16 mouse cellular contexts compared by ENCODE assay signal in the genomic region with DNA sequence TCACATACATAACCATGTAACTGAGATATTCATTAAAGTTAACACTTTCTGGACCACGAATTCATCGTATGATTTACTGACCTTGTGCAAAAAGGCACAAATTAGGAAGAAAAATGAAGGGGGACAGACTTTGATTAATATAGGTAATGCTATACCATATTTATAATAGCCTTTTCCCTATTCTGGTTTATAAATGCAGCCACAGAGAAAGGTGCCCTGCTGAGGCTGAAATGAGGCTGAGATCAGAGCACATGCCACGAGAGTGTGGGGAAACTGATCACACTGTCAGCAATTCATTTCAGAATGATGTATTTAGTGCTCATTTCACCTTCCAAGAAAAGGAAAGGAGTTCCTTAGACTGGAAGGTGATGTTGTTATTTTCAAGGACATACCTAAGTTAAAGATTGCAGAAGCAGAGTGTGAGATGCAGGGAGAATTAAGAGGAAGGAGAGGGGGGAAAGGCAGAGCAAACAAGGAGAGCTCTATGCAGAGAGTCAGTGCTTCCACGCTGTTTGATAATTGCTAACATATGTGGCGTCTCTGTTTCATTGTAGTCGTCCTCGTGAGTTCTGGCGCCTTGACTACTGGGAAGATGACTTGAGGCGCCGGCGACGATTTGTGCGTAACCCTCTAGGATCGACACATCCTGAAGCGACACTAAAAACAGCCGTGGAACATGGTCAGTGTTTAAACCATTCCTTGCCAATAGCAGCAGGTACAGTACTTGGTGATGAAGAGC. TPM values are rescaled to one million over a fixed set of nuclear protein-coding genes. Genes with fewer than 3 reads are reported as not detected.
DNase-seq lines count a peak whose midpoint lies in the region; ATAC-seq and TF ChIP-seq lines count a peak whose summit lies in the region.
"Had no signal": no experiment of that assay in that cellular context is flagged by ENCODE, and none has a peak within 500 bp of the region (broad histone marks: within the 10 kb centered on the region; RNA-seq: fewer than 3 reads in every experiment).

No protein-coding gene starts in this region.

- ATAC-seq in hindbrain, embryonic 13.5 days (ENCODE audit: low FRiP score): peak; percentile 61; the same call in 1 of the 2 replicates
- ATAC-seq in kidney, embryonic 14.5 days (ENCODE audit: low FRiP score, low TSS enrichment): no peak
- ATAC-seq in intestine, postnatal 0 days: no peak
- ATAC-seq: forebrain, embryonic 14.5 days had no signal

- peaks cover 11% of the 10 kb centered on the region for H3K4me1 ChIP-seq in hindbrain, embryonic 13.5 days (replicated peaks)
- H3K4me1 ChIP-seq in kidney, embryonic 14.5 days (ENCODE audit: control insufficient read depth, insufficient read depth, low read length): no peaks in the 10 kb centered on the region
- no peaks in the 10 kb centered on the region for H3K4me1 ChIP-seq in intestine, postnatal 0 days (replicated peaks; ENCODE audit: control insufficient read depth, insufficient read depth, low read length)

- no peak overlapping the region for H3K4me3 ChIP-seq in hindbrain, embryonic 13.5 days
- H3K4me3 ChIP-seq in kidney, embryonic 14.5 days (ENCODE audit: low read length): no peak overlapping the region
- no peak overlapping the region for H3K4me3 ChIP-seq in intestine, postnatal 0 days (ENCODE audit: low read depth, low read length)
- H3K4me3 ChIP-seq: myocyte had no signal

- peak overlapping the region; percentile 29 for H3K4me2 ChIP-seq in hindbrain, embryonic 13.5 days
- H3K4me2 ChIP-seq in kidney, embryonic 14.5 days (replicated peaks; ENCODE audit: low read depth, low read length): no peak overlapping the region
- no peak overlapping the region for H3K4me2 ChIP-seq in intestine, postnatal 0 days (replicated peaks; ENCODE audit: low read depth)

- no peak for TF ChIP-seq CTCF in intestine, postnatal 0 days (IDR thresholded peaks at IDR 0.05; ENCODE audit: low read depth)

- H3K36me3 ChIP-seq in hindbrain, embryonic 13.5 days: no peaks in the 10 kb centered on the region
- no peaks in the 10 kb centered on the region for H3K36me3 ChIP-seq in kidney, embryonic 14.5 days (ENCODE audit: control insufficient read depth, insufficient read depth, low read length)
- H3K36me3 ChIP-seq in intestine, postnatal 0 days (ENCODE audit: control insufficient read depth, insufficient read depth): no peaks in the 10 kb centered on the region

- H3K9ac ChIP-seq in hindbrain, embryonic 13.5 days: no peak overlapping the region; the same call in 1 of the 2 replicates
- no peak overlapping the region for H3K9ac ChIP-seq in kidney, embryonic 14.5 days (ENCODE audit: low read depth, low read length)
- no peak overlapping the region for H3K9ac ChIP-seq in intestine, postnatal 0 days (ENCODE audit: low read depth, low read length)

- H3K27me3 ChIP-seq in hindbrain, embryonic 13.5 days: no peaks in the 10 kb centered on the region
- no peaks in the 10 kb centered on the region for H3K27me3 ChIP-seq in kidney, embryonic 14.5 days (ENCODE audit: control insufficient read depth, insufficient read depth, low read length)
- H3K27me3 ChIP-seq in intestine, postnatal 0 days (replicated peaks; ENCODE audit: control insufficient read depth, insufficient read depth, low read length): no peaks in the 10 kb centered on the region

- 49% methylated on average over 16 of the region's 16 CpGs for WGBS in hindbrain, embryonic 13.5 days
- WGBS in kidney, embryonic 14.5 days: 74% methylated on average over 16 of the region's 16 CpGs
- WGBS in intestine, postnatal 0 days: 83% methylated on average over 16 of the region's 16 CpGs

- H3K9me3 ChIP-seq in hindbrain, embryonic 13.5 days: no peaks in the 10 kb centered on the region
- H3K9me3 ChIP-seq in kidney, embryonic 14.5 days (ENCODE audit: control insufficient read depth, low read length): no peaks in the 10 kb centered on the region
- no peaks in the 10 kb centered on the region for H3K9me3 ChIP-seq in intestine, postnatal 0 days (ENCODE audit: control insufficient read depth)

- peak; percentile 80 for DNase-seq in embryo, embryonic 10 days (ENCODE audit: low spot score)
- DNase-seq in embryo, embryonic 9.5 days (ENCODE audit: extremely low spot score): peak; percentile 30
- peak; percentile 63 for DNase-seq in mesoderm, embryonic 11.5 days (ENCODE audit: low read depth, low spot score)
- DNase-seq in ovary, adult 18-20 months (ENCODE audit: low spot score): no peak
- no peak for DNase-seq in lung, postnatal 14 days
- DNase-seq: cerebellum, adult 2 months; gastrocnemius, postnatal 25 days; thymus, postnatal 36 days had no signal

- H3K27ac ChIP-seq in hindbrain, embryonic 13.5 days: peak overlapping the region; percentile 89
- H3K27ac ChIP-seq in kidney, embryonic 14.5 days (ENCODE audit: low read depth, low read length): no peak overlapping the region
- no peak overlapping the region for H3K27ac ChIP-seq in intestine, postnatal 0 days (ENCODE audit: low read depth, low read length)
- H3K27ac ChIP-seq: kidney, postnatal 0 days; macrophage; stomach, postnatal 0 days had no signal

RNA-seq across cellular contexts. Expression of gene Mab21l2, which starts 16.7 kb away (rescaled TPM):
- polyA plus RNA-seq in hindbrain, embryonic 13.5 days (2015; fragmentation: Nextera tagmentation; extraction: Ambion mirVana): 258 and 288 TPM in 2 replicates
- polyA plus RNA-seq in kidney, embryonic 14.5 days (2014; fragmentation: Nextera tagmentation; extraction: Ambion mirVana): 0.30 and 0.34 TPM in 2 replicates
- polyA plus RNA-seq in intestine, postnatal 0 days (2015; fragmentation: Nextera tagmentation; extraction: Ambion mirVana): 37.2 and 38.9 TPM in 2 replicates
- polyA plus RNA-seq: macrophage, myocyte had no signal

Comparison
In these comparisons a context has a peak if more than half of its experiments do, and no peak if none do; other contexts are left out.
1. DNase-seq: peak in embryo, embryonic 10 days (single experiment), embryo, embryonic 9.5 days (single experiment) and mesoderm, embryonic 11.5 days (single experiment); none in ovary, adult 18-20 months (single experiment) and lung, postnatal 14 days (single experiment).
2. RNA of gene Mab21l2, which starts 16.7 kb away (polyA plus RNA-seq): 258 to 288 TPM in hindbrain, embryonic 13.5 days and 37.2 to 38.9 TPM in intestine, postnatal 0 days; 0.30 to 0.34 TPM in kidney, embryonic 14.5 days; every median in the first group is over 10 times any median in the second.